Mouse (Mus musculus) midbrain, embryonic 11.5 days (tissue): ENCODE measurements around the gene Ccer1. TPM values are rescaled to one million over a fixed set of nuclear protein-coding genes. Genes with fewer than 3 reads are reported as not detected.

ENCODE experiments used
- ATAC-seq: fragments of 200-750 bp; cut with Nextera tagmentation; 2 replicates; pipeline ENCODE4 v1.8.0; 2017; ENCODE audit warnings: moderate TSS enrichment, moderate library complexity; ENCODE audit not compliant: low FRiP score
- DNase-seq: peaks from one replicate; pipeline ENCODE4 v3.0.0; 2015; ENCODE audit warnings: low spot score; ENCODE audit errors: missing footprints
- H3K27ac ChIP-seq: fragments of 300-500 bp; sonication (generic); 2 replicates; pipeline ENCODE4 v1.5.1; 2014; ENCODE audit warnings: low read depth, low read length
- H3K27me3 ChIP-seq: fragments of 300-500 bp; sonication (generic); 2 replicates; pipeline ENCODE4 v1.6.1; 2014; ENCODE audit warnings: mild to moderate bottlenecking, low read length, moderate library complexity, mixed read lengths; ENCODE audit not compliant: control insufficient read depth, insufficient read depth
- H3K36me3 ChIP-seq: fragments of 300-500 bp; sonication (generic); 2 replicates; pipeline ENCODE4 v1.6.1; 2014; ENCODE audit warnings: mild to moderate bottlenecking, low read length, moderate library complexity, mixed read lengths; ENCODE audit not compliant: control insufficient read depth, insufficient read depth
- H3K4me1 ChIP-seq: fragments of 300-500 bp; sonication (generic); 2 replicates; pipeline ENCODE4 v1.6.1; 2014; ENCODE audit warnings: low read length; ENCODE audit not compliant: control insufficient read depth, insufficient read depth
- H3K4me2 ChIP-seq: fragments of 300-500 bp; sonication (generic); 2 replicates; pipeline ENCODE4 v1.6.1; 2014; ENCODE audit warnings: mild to moderate bottlenecking, moderate library complexity
- H3K4me3 ChIP-seq: fragments of 300-500 bp; sonication (generic); 2 replicates; pipeline ENCODE4 v1.5.1; 2014; ENCODE audit warnings: low read depth, low read length
- H3K9ac ChIP-seq: fragments of 300-500 bp; sonication (generic); 2 replicates; pipeline ENCODE4 v1.6.1; 2014; ENCODE audit warnings: low read length
- H3K9me3 ChIP-seq: fragments of 300-500 bp; sonication (generic); 2 replicates; pipeline ENCODE4 v1.6.1; 2016; ENCODE audit warnings: low read length; ENCODE audit not compliant: control insufficient read depth
- WGBS: fragments of 180-500 bp; shearing (Covaris S2); extraction: QIAGEN DNeasy Blood & Tissue Kit; methylation state at CpG from one replicate; pipeline ENCODE4 v1.1.7; 2014; 5-methylcytosine and 5-hydroxymethylcytosine counted together
- polyA plus RNA-seq: library from polyadenylated mRNA; unstranded; fragments of >200 nt; fragmentation: Nextera tagmentation; extraction: Ambion mirVana; gene quantifications from 2 replicates; pipeline ENCODE4 v1.2.1, GENCODE M21; 2014

Gene Ccer1
- not detected in 2 replicates for polyA plus RNA-seq

GRCm38 (mm10) chr10:97692913-97693312 lies at the start of gene Ccer1:
TSS of gene Ccer1 (plus strand) at chr10:97693059.
- Histone ChIP-seq H3K9me3 (no peaks in the 10 kb centered on the region), H3K27ac (no peak within 1 kb of the TSS), H3K4me3 (no peak within 1 kb of the TSS), H3K36me3 (no peaks in the 10 kb centered on the region), H3K4me2 (no peak within 1 kb of the TSS), H3K9ac (no peak within 1 kb of the TSS), H3K4me1 (no peaks in the 10 kb centered on the region), H3K27me3 (no peaks in the 10 kb centered on the region)
- ATAC-seq (no peak), DNase-seq (no peak)
- 79% methylated on average over 20 of the region's 20 CpGs for WGBS

- H3K27ac ChIP-seq = no peak within 1 kb of the TSS
- H3K9ac ChIP-seq = no peak within 1 kb of the TSS
- 81% methylated on average over 2 of the region's 2 CpGs for WGBS
- DNase-seq (no peak), ATAC-seq (no peak)
- no peaks in the 10 kb centered on the region for H3K9me3 ChIP-seq
- H3K4me2 ChIP-seq = no peak within 1 kb of the TSS
- no peaks in the 10 kb centered on the region for H3K27me3 ChIP-seq
- H3K4me3 ChIP-seq = no peak within 1 kb of the TSS
- no peaks in the 10 kb centered on the region for H3K4me1 ChIP-seq
- H3K36me3 ChIP-seq = no peaks in the 10 kb centered on the region
Observed at GRCm38 (mm10) chr10:97643768-97644167, 49.1 kb upstream of the Ccer1 start, which contains the start of gene Epyc. TSS of gene Epyc (plus strand) at chr10:97644068.

GRCm38 (mm10) chr10:97650334-97650733 lies 42.5 kb upstream of the Ccer1 start:
- ATAC-seq (no peak), DNase-seq (no peak)
- 82% methylated on average over 2 of the region's 2 CpGs for WGBS
- Histone ChIP-seq H3K9ac (no peak overlapping the region), H3K4me1 (no peaks in the 10 kb centered on the region), H3K9me3 (no peaks in the 10 kb centered on the region), H3K36me3 (no peaks in the 10 kb centered on the region), H3K27me3 (no peaks in the 10 kb centered on the region), H3K27ac (no peak overlapping the region), H3K4me2 (no peak overlapping the region), H3K4me3 (no peak overlapping the region)

- H3K4me1 ChIP-seq = no peaks in the 10 kb centered on the region
- WGBS = 82% methylated on average over 1 of the region's 1 CpGs
- ATAC-seq (no peak), DNase-seq (no peak)
- no peaks in the 10 kb centered on the region for H3K9me3 ChIP-seq
- no peaks in the 10 kb centered on the region for H3K36me3 ChIP-seq
- H3K27me3 ChIP-seq = no peaks in the 10 kb centered on the region
- no peak overlapping the region for H3K4me3 ChIP-seq
- H3K27ac ChIP-seq = no peak overlapping the region
- H3K9ac ChIP-seq = no peak overlapping the region
- H3K4me2 ChIP-seq = no peak overlapping the region
Observed at GRCm38 (mm10) chr10:97659489-97659888, 33.4 kb upstream of the Ccer1 start.

- H3K4me3 ChIP-seq = no peak overlapping the region
- no peaks in the 10 kb centered on the region for H3K9me3 ChIP-seq
- no peaks in the 10 kb centered on the region for H3K36me3 ChIP-seq
- 61% methylated on average over 4 of the region's 4 CpGs for WGBS
- no peak overlapping the region for H3K9ac ChIP-seq
- H3K4me1 ChIP-seq = no peaks in the 10 kb centered on the region
- no peak overlapping the region for H3K4me2 ChIP-seq
- H3K27ac ChIP-seq = no peak overlapping the region
- ATAC-seq (no peak), DNase-seq (no peak)
- no peaks in the 10 kb centered on the region for H3K27me3 ChIP-seq
Observed at GRCm38 (mm10) chr10:97668656-97669055, 24.2 kb upstream of the Ccer1 start.

GRCm38 (mm10) chr10:97670202-97670601 lies 22.7 kb upstream of the Ccer1 start:
- no peak overlapping the region for H3K4me2 ChIP-seq
- no peaks in the 10 kb centered on the region for H3K4me1 ChIP-seq
- H3K9ac ChIP-seq = no peak overlapping the region
- DNase-seq = no peak
- 68% methylated on average over 4 of the region's 4 CpGs for whole genome bisulfite sequencing
- no peaks in the 10 kb centered on the region for H3K36me3 ChIP-seq
- no peak for ATAC-seq
- H3K4me3 ChIP-seq = no peak overlapping the region
- no peak overlapping the region for H3K27ac ChIP-seq
- H3K9me3 ChIP-seq = no peaks in the 10 kb centered on the region
- no peaks in the 10 kb centered on the region for H3K27me3 ChIP-seq

- Histone ChIP-seq H3K27me3 (no peaks in the 10 kb centered on the region), H3K4me1 (no peaks in the 10 kb centered on the region), H3K9me3 (no peaks in the 10 kb centered on the region), H3K27ac (no peak overlapping the region), H3K4me2 (no peak overlapping the region), H3K9ac (no peak overlapping the region), H3K4me3 (no peak overlapping the region), H3K36me3 (no peaks in the 10 kb centered on the region)
- WGBS = 73% methylated on average over 2 of the region's 2 CpGs
- no peak for DNase-seq
- ATAC-seq = no peak
Observed at GRCm38 (mm10) chr10:97673239-97673638, 19.6 kb upstream of the Ccer1 start.

GRCm38 (mm10) chr10:97682981-97683380 lies 9.9 kb upstream of the Ccer1 start:
- H3K27me3 ChIP-seq = no peaks in the 10 kb centered on the region
- no peaks in the 10 kb centered on the region for H3K4me1 ChIP-seq
- ATAC-seq (no peak), DNase-seq (no peak)
- H3K9ac ChIP-seq = no peak overlapping the region
- H3K27ac ChIP-seq = no peak overlapping the region
- H3K36me3 ChIP-seq = no peaks in the 10 kb centered on the region
- no peaks in the 10 kb centered on the region for H3K9me3 ChIP-seq
- H3K4me3 ChIP-seq = no peak overlapping the region
- H3K4me2 ChIP-seq = no peak overlapping the region

GRCm38 (mm10) chr10:97687198-97687597 lies 5.7 kb upstream of the Ccer1 start:
- Histone ChIP-seq H3K4me1 (no peaks in the 10 kb centered on the region), H3K27ac (no peak overlapping the region), H3K4me2 (no peak overlapping the region), H3K27me3 (no peaks in the 10 kb centered on the region), H3K36me3 (no peaks in the 10 kb centered on the region), H3K4me3 (no peak overlapping the region), H3K9me3 (no peaks in the 10 kb centered on the region), H3K9ac (no peak overlapping the region)
- DNase-seq (no peak), ATAC-seq (no peak)
- 86% methylated on average over 1 of the region's 1 CpGs for WGBS

GRCm38 (mm10) chr10:97689425-97689824 lies 3.4 kb upstream of the Ccer1 start:
- WGBS = 86% methylated on average over 3 of the region's 3 CpGs
- H3K9me3 ChIP-seq = no peaks in the 10 kb centered on the region
- DNase-seq (no peak), ATAC-seq (no peak)
- no peak overlapping the region for H3K4me3 ChIP-seq
- no peaks in the 10 kb centered on the region for H3K36me3 ChIP-seq
- no peak overlapping the region for H3K9ac ChIP-seq
- no peak overlapping the region for H3K27ac ChIP-seq
- H3K4me1 ChIP-seq = no peaks in the 10 kb centered on the region
- H3K27me3 ChIP-seq = no peaks in the 10 kb centered on the region
- no peak overlapping the region for H3K4me2 ChIP-seq
